Mouse (Mus musculus): Measurements from ENCODE around the gene Ep300. TPM values are rescaled to one million over a fixed set of nuclear protein-coding genes. Genes with fewer than 3 reads are reported as not detected.

Ep300 gene
- polyA plus RNA-seq, 1 experiment from 2014 or later, result 27.6 TPM

DNA sequence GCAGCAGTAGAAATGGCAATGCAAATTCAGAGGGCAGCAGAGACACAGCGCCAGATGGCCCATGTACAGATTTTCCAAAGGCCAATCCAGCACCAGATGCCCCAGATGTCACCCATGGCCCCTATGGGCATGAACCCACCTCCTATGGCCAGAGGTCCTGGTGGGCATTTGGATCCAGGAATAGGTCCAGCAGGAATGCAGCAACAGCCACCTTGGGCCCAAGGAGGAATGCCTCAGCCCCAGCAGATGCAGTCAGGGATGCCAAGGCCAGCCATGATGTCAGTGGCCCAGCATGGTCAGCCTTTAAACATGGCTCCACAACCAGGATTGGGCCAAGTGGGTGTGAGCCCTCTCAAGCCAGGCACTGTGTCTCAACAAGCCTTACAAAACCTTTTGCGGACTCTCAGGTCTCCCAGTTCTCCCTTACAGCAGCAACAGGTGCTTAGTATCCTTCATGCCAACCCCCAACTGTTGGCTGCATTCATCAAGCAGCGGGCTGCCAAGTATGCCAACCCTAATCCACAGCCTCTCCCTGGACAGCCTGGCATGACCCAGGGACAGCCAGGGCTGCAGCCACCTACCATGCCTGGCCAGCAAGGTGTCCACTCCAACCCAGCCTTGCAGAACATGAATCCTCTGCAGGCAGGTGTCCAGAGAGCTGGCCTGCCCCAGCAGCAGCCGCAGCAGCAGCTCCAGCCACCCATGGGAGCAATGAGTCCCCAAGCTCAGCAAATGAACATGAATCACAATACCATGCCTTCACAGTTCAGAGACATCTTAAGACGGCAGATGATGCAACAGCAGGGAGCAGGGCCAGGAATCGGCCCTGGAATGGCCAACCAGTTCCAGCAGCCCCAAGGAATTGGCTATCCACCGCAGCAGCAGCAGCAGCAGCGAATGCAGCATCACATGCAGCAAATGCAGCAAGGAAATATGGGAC, 64.6 kb downstream of the Ep300 start:
- Histone ChIP-seq H3K36me3 (ENCODE audit: control insufficient read depth, insufficient read depth, low read length) (peaks cover 32% of the 10 kb centered on the region), H3K4me1 (ENCODE audit: control insufficient read depth, insufficient read depth, low read length) (no peaks in the 10 kb centered on the region), H3K27ac (replicated peaks; ENCODE audit: low read depth, low read length) (no peak overlapping the region), H3K9ac (ENCODE audit: low read length) (no peak overlapping the region), H3K27me3 (ENCODE audit: control insufficient read depth, insufficient read depth, low read length) (no peaks in the 10 kb centered on the region), H3K4me2 (ENCODE audit: low read depth, severe bottlenecking) (no peak overlapping the region), H3K9me3 (ENCODE audit: control insufficient read depth, low read length) (no peaks in the 10 kb centered on the region), H3K4me3 (ENCODE audit: low read depth, low read length) (no peak overlapping the region)
- ATAC-seq (ENCODE audit: insufficient number of reproducible peaks, low FRiP score, low TSS enrichment, low read depth) (no peak), DNase-seq (ENCODE audit: low spot score) (no peak)
- WGBS, result 96% methylated on average over 8 of the region's 8 CpGs

DNA sequence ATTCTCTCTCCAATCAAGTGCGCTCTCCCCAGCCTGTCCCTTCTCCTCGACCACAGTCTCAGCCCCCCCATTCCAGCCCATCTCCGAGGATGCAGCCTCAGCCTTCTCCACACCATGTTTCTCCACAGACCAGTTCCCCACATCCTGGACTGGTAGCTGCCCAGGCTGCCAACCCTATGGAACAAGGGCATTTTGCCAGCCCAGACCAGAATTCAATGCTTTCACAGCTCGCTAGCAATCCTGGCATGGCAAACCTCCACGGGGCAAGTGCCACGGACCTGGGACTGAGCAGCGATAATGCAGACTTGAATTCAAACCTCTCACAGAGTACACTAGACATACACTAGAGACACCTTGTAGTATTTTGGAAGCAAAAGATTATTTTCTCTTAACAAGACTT, 65.5 kb downstream of the Ep300 start:
- no peak overlapping the region for H3K27ac ChIP-seq (replicated peaks; ENCODE audit: low read depth, low read length)
- 94% methylated on average over 7 of the region's 7 CpGs for WGBS
- ATAC-seq (ENCODE audit: insufficient number of reproducible peaks, low FRiP score, low TSS enrichment, low read depth), result no peak

DNA sequence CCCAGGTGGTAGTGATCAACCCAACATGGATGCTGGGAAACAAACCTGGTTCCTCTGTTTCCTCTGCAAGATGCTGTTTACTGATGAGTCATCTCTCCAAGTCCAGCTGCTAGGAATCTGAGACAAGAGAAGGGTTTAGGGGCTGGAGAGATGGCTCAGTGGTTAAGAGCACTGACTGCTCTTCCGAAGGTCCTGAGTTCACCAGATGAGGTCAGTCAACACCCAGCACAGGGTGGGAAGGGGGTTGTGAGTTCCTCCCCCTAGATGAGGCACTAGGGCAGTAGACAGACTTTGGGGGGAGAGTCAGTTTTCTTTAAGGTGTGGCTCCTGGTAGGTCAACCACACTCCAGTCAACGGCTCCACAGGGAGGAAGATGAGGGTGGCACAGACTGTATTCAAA, 76.5 kb downstream of the Ep300 start:
- H3K9ac ChIP-seq (ENCODE audit: low read length), result no peak overlapping the region
- 0 out of 2 replicates have a peak, but pooled peaks cover 3% of the 10 kb centered on the region for H3K4me1 ChIP-seq (ENCODE audit: control insufficient read depth, insufficient read depth, low read length)
- H3K9me3 ChIP-seq (ENCODE audit: control insufficient read depth, low read length), result no peaks in the 10 kb centered on the region
- no peaks in the 10 kb centered on the region for H3K36me3 ChIP-seq (ENCODE audit: control insufficient read depth, insufficient read depth, low read length)
- H3K4me3 ChIP-seq (ENCODE audit: low read depth, low read length), result no peak overlapping the region
- DNase-seq (ENCODE audit: low spot score) (no peak), ATAC-seq (ENCODE audit: insufficient number of reproducible peaks, low FRiP score, low TSS enrichment, low read depth) (no peak)
- 100% methylated on average over 2 of the region's 2 CpGs for WGBS
- H3K4me2 ChIP-seq (ENCODE audit: low read depth, severe bottlenecking), result no peak overlapping the region
- no peak overlapping the region for H3K27ac ChIP-seq (replicated peaks; ENCODE audit: low read depth, low read length)
- H3K27me3 ChIP-seq (ENCODE audit: control insufficient read depth, insufficient read depth, low read length), result no peaks in the 10 kb centered on the region

More for the DNA sequence above, 65.5 kb downstream of the Ep300 start:
- H3K9me3 ChIP-seq (ENCODE audit: control insufficient read depth, low read length), result no peaks in the 10 kb centered on the region
- H3K4me3 ChIP-seq (ENCODE audit: low read depth, low read length), result no peak overlapping the region
- no peak for DNase-seq (ENCODE audit: low spot score)
- no peaks in the 10 kb centered on the region for H3K4me1 ChIP-seq (ENCODE audit: control insufficient read depth, insufficient read depth, low read length)
- H3K36me3 ChIP-seq (ENCODE audit: control insufficient read depth, insufficient read depth, low read length), result peaks cover 28% of the 10 kb centered on the region
- no peak overlapping the region for H3K9ac ChIP-seq (ENCODE audit: low read length)
- H3K4me2 ChIP-seq (ENCODE audit: low read depth, severe bottlenecking), result no peak overlapping the region
- H3K27me3 ChIP-seq (ENCODE audit: control insufficient read depth, insufficient read depth, low read length), result no peaks in the 10 kb centered on the region

DNA sequence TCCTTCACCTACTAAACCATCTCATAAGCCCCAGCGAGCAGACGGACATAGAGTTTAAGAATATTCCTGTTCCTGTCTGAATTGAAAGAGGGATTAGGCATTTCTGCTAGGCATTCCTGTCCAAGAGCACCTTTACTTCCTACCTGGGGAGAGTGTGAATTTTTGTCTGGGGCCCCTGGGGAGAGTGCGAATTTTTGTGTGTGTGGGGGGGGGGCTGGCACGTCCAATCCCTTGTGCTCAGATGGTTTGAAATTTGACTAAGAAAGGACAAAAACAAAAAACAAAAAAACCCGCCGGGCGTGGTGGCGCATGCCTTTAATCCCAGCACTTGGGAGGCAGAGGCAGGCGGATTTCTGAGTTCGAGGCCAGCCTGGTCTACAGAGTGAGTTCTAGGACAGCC, 78.1 kb downstream of the Ep300 start:
- Histone ChIP-seq H3K36me3 (ENCODE audit: control insufficient read depth, insufficient read depth, low read length) (peaks cover 4% of the 10 kb centered on the region), H3K27me3 (ENCODE audit: control insufficient read depth, insufficient read depth, low read length) (no peaks in the 10 kb centered on the region), H3K9ac (ENCODE audit: low read length) (no peak overlapping the region), H3K4me2 (ENCODE audit: low read depth, severe bottlenecking) (peak overlapping the region; percentile 76; the same call in 1 of the 2 replicates), H3K9me3 (ENCODE audit: control insufficient read depth, low read length) (no peaks in the 10 kb centered on the region), H3K4me1 (ENCODE audit: control insufficient read depth, insufficient read depth, low read length) (0 out of 2 replicates have a peak, but pooled peaks cover 3% of the 10 kb centered on the region), H3K4me3 (ENCODE audit: low read depth, low read length) (peak overlapping the region; percentile 88), H3K27ac (replicated peaks; ENCODE audit: low read depth, low read length) (no peak overlapping the region)
- 66% methylated on average over 10 of the region's 10 CpGs for WGBS
- DNase-seq (ENCODE audit: low spot score) (no peak), ATAC-seq (ENCODE audit: insufficient number of reproducible peaks, low FRiP score, low TSS enrichment, low read depth) (peak; percentile 14; the same call in 1 of the 2 replicates)

DNA sequence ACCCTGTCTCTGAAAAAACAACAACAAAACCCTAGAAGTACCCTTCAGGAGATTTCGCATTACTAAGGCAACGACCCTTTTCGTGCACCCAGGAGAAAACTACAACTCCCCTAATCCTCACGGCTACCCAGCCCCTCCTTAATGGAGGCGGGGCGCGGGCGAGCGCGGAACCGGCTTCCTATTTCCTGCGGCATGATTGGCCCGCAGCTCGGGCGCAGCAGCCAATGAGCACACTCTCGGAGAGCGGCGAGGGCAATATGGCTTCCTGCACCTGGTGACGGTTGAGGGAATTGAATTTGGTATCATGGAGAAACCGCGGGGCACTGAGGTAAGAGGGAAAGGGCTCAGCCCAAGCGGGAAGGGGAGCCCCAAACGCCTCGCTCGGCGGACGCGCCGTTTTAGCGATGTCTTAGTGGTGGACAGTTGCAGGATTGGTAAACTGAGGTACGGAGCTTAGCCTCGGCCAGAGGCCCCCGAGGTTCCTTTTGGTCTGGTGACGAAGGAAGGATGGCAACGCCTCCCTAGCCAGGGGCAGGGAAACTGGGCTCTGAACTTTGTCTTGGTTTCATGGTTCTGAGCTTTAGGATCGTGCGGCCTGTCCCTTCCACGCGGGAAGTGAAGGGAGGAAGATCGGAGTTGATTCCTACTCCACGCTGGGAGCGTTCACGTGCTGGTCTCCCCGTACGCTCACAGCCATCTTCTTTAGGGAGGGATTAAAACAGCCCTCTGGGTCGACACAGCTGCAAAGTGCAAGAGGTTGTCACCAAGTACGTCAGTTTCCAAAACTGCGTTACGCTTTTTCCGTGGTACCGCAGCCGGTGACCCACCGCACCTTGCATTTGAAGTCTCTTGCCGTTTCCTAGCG, 78.8 kb downstream of the Ep300 start, which contains the start of gene L3mbtl2:
Gene L3mbtl2, plus strand, starts transcription at position 193 of the 865 bp plus-strand sequence.
- Histone ChIP-seq H3K27me3 (ENCODE audit: control insufficient read depth, insufficient read depth, low read length) (no peaks in the 10 kb centered on the region), H3K9me3 (ENCODE audit: control insufficient read depth, low read length) (no peaks in the 10 kb centered on the region), H3K4me1 (ENCODE audit: control insufficient read depth, insufficient read depth, low read length) (0 out of 2 replicates have a peak, but pooled peaks cover 3% of the 10 kb centered on the region), H3K36me3 (ENCODE audit: control insufficient read depth, insufficient read depth, low read length) (peaks cover 11% of the 10 kb centered on the region), H3K4me2 (ENCODE audit: low read depth, severe bottlenecking) (peak within 1 kb of the TSS; percentile 76), H3K4me3 (ENCODE audit: low read depth, low read length) (peak within 1 kb of the TSS; percentile 88), H3K9ac (ENCODE audit: low read length) (peak within 1 kb of the TSS; percentile 72), H3K27ac (replicated peaks; ENCODE audit: low read depth, low read length) (no peak within 1 kb of the TSS)
- ATAC-seq (ENCODE audit: insufficient number of reproducible peaks, low FRiP score, low TSS enrichment, low read depth) (peak; percentile 94), DNase-seq (ENCODE audit: low spot score) (peak; percentile 94)
- WGBS, result under 1% methylated on average over 55 of the region's 55 CpGs

DNA sequence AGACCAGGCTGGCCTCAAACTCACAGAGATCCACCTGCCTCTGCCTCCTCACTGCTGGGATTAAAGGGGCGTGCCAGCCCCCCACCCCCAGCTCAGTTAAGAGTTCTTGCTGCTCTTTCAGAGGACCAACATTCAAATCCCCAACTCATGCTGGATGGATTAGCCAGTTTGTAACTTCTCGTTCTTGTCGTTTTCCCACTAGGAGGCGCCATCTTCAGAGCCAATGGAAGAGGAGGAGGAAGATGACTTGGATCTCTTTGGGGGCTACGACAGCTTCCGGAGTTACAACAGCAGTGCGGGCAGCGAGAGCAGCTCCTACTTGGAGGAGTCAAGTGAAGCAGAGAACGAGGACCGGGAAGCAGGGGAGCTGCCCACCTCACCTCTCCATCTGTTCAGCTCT, 81.8 kb downstream of the Ep300 start:
- WGBS, result 87% methylated on average over 10 of the region's 10 CpGs
- no peak for DNase-seq (ENCODE audit: low spot score)

DNA sequence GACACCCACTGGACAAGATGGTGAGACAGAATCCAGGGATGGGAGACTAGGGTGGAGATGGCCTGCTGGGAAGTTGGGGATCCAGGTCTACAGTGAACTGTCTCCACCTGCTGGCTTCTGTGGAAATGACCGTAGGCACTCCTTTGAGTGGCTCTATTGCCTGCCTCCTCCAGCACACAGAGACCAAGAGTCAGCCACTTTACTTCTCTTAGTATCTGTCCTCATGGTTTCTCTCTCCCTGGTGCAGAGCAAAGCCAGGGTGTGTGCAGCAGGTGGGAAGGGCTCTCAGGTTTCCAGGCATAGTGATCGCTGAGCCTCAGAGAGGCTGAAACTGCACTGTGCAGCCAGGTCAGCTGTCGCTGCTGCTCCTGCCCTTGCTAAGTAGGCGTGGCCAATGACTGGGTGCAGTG, 85.1 kb downstream of the Ep300 start:
- WGBS, result 84% methylated on average over 4 of the region's 4 CpGs
- no peak overlapping the region for H3K27ac ChIP-seq (replicated peaks; ENCODE audit: low read depth, low read length)
- DNase-seq (ENCODE audit: low spot score), result peak; percentile 65
- H3K9ac ChIP-seq (ENCODE audit: low read length), result no peak overlapping the region
- no peaks in the 10 kb centered on the region for H3K9me3 ChIP-seq (ENCODE audit: control insufficient read depth, low read length)
- H3K4me2 ChIP-seq (ENCODE audit: low read depth, severe bottlenecking), result no peak overlapping the region
- peaks cover 19% of the 10 kb centered on the region for H3K36me3 ChIP-seq (ENCODE audit: control insufficient read depth, insufficient read depth, low read length)
- no peaks in the 10 kb centered on the region for H3K27me3 ChIP-seq (ENCODE audit: control insufficient read depth, insufficient read depth, low read length)
- no peak for ATAC-seq (ENCODE audit: insufficient number of reproducible peaks, low FRiP score, low TSS enrichment, low read depth)
- no peaks in the 10 kb centered on the region for H3K4me1 ChIP-seq (ENCODE audit: control insufficient read depth, insufficient read depth, low read length)
- H3K4me3 ChIP-seq (ENCODE audit: low read depth, low read length), result no peak overlapping the region

More for the DNA sequence above, 81.8 kb downstream of the Ep300 start:
- no peak overlapping the region for H3K4me3 ChIP-seq (ENCODE audit: low read depth, low read length)
- no peak overlapping the region for H3K4me2 ChIP-seq (ENCODE audit: low read depth, severe bottlenecking)
- H3K36me3 ChIP-seq (ENCODE audit: control insufficient read depth, insufficient read depth, low read length), result peaks cover 16% of the 10 kb centered on the region
- no peaks in the 10 kb centered on the region for H3K27me3 ChIP-seq (ENCODE audit: control insufficient read depth, insufficient read depth, low read length)
- no peak for ATAC-seq (ENCODE audit: insufficient number of reproducible peaks, low FRiP score, low TSS enrichment, low read depth)
- 0 out of 2 replicates have a peak overlapping the region, but pooled peaks have one; percentile 12 for H3K9ac ChIP-seq (ENCODE audit: low read length)
- 0 out of 2 replicates have a peak, but pooled peaks cover 3% of the 10 kb centered on the region for H3K4me1 ChIP-seq (ENCODE audit: control insufficient read depth, insufficient read depth, low read length)
- H3K27ac ChIP-seq (replicated peaks; ENCODE audit: low read depth, low read length), result no peak overlapping the region
- H3K9me3 ChIP-seq (ENCODE audit: control insufficient read depth, low read length), result no peaks in the 10 kb centered on the region

DNA sequence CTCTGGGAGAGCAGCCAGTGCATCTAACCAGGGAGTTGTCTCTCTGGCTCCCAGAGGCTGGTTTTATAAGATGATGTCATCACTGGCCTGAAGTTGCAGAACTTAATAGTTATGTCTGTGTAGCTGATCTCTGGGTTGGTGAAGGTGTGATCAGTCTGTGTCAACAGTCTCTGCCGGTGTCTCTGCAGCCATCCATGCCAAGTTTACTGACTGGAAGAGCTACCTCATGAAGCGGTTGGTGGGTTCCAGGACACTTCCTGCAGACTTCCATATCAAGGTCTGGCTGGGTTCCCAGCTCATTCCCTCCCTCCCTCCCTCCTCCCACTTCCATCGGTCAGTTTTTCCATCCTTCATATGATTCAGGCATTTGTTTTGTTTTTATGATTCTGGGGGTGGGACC, 91.5 kb downstream of the Ep300 start:
- H3K36me3 ChIP-seq (ENCODE audit: control insufficient read depth, insufficient read depth, low read length), result peaks cover 10% of the 10 kb centered on the region; the same call in 1 of the 2 replicates
- no peak overlapping the region for H3K27ac ChIP-seq (replicated peaks; ENCODE audit: low read depth, low read length)
- no peak overlapping the region for H3K4me2 ChIP-seq (ENCODE audit: low read depth, severe bottlenecking)
- DNase-seq (ENCODE audit: low spot score) (no peak), ATAC-seq (ENCODE audit: insufficient number of reproducible peaks, low FRiP score, low TSS enrichment, low read depth) (no peak)
- no peaks in the 10 kb centered on the region for H3K27me3 ChIP-seq (ENCODE audit: control insufficient read depth, insufficient read depth, low read length)
- WGBS, result 94% methylated on average over 3 of the region's 3 CpGs
- H3K9ac ChIP-seq (ENCODE audit: low read length), result no peak overlapping the region
- H3K4me3 ChIP-seq (ENCODE audit: low read depth, low read length), result no peak overlapping the region
- H3K9me3 ChIP-seq (ENCODE audit: control insufficient read depth, low read length), result no peaks in the 10 kb centered on the region
- H3K4me1 ChIP-seq (ENCODE audit: control insufficient read depth, insufficient read depth, low read length), result no peaks in the 10 kb centered on the region

Data from limb, embryonic 11.5 days (tissue).